Mouse (Mus musculus) kidney, adult 2 months (tissue): ENCODE results near the gene Cyp2d11.

Experiments used
- CTCF ChIP-seq: fragments of 200-500 bp; conservative IDR thresholded peaks from 2 replicates; pipeline ENCODE4 v1.5.1; 2011; ENCODE audit warnings: low read depth, mild to moderate bottlenecking, control low read depth, low read length, moderate library complexity, mixed read lengths; ENCODE audit not compliant: insufficient read depth, insufficient read length
- POLR2A ChIP-seq: fragments of 200-500 bp; IDR thresholded peaks from one replicate; pipeline ENCODE4 v1.6.1; 2011; ENCODE audit warnings: low read depth, low read length, control low read depth

- no peak for TF ChIP-seq CTCF
- TF ChIP-seq POLR2A = no peak
Observed at GRCm38 (mm10) chr15:82407536-82407935, 13.7 kb upstream of the Cyp2d11 start.
